Mouse (Mus musculus): ENCODE measurements at regions not wholly inside any gene's neighbourhood (a gene's known extent, or its start where the extent isn't known, plus 50 kb on each side); places are given as distances from the start of the nearest gene placed in this dataset.

DNA sequence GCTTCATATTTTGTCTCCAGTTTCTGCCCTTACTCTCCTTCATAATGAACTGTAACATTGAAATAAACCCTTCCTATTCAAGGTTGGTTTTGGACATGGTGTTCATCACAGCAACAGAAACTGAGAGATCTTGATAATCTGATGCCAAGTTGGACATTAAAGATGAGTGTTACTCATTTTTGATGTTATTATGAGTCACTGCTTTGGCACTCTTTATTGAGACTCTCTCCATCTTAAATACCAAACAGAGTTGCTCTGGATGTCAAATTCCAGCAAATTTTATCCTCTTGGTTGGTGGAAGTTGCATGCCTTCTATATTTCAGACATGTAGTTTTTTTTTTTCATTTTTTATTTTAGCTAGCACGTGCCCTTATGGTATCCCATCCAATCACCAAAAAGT, 229.5 kb downstream of the Papss1 start:
- WGBS, result 79% methylated on average over 1 of the region's 1 CpGs
- Histone ChIP-seq H3K27me3 (replicated peaks; ENCODE audit: control insufficient read depth, insufficient read depth, low read length) (no peaks in the 10 kb centered on the region), H3K36me3 (ENCODE audit: control insufficient read depth, insufficient read depth) (no peaks in the 10 kb centered on the region)

DNA sequence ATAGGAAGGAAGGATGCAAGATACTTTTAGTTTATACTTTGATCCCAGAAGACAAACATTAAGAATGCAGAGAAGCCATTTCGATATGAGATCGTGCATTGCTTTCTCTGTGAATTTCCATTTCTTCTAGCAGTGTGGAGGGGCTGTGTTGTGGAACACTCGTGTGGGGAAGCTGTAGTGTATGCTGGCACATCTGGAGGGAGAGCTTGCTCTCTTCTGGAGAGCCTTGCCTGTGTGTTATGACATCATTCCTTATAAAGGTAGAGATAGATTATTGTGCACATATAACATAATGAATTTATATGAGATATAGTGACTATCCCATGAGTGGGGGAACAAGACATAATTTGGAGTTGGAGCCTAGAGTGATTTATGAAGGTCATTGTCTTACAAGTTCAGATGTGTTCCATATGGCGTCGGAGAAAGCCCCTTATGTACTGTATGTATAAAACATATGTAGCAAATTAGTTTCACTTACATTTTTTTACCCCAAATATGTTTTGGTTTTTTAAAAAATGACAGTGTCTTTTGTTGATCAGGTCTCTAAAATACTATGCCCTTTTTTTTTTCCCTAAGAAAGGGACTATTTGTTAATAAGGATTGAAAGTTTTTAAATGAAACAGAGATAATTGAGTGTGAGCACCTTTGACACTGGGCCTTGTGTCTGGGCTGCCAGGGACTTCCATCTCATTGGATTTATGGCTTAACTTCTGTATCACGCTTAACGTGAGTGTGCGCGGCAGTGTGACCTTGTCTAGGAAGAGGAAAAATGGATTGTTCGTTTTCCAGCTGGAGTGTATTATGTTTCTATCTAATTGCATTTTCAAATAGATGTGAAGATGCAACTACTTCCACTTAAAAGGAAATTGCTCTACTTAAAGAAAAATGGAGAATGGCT, 230.8 kb downstream of the Papss1 start:
- Histone ChIP-seq H3K9ac (ENCODE audit: low read depth, low read length) (no peak overlapping the region), H3K36me3 (ENCODE audit: control insufficient read depth, insufficient read depth) (no peaks in the 10 kb centered on the region), H3K4me1 (replicated peaks; ENCODE audit: control insufficient read depth, insufficient read depth, low read length) (no peaks in the 10 kb centered on the region), H3K4me3 (ENCODE audit: low read depth, low read length) (no peak overlapping the region), H3K27ac (ENCODE audit: low read depth, low read length) (no peak overlapping the region), H3K4me2 (replicated peaks; ENCODE audit: low read depth) (no peak overlapping the region), H3K27me3 (replicated peaks; ENCODE audit: control insufficient read depth, insufficient read depth, low read length) (no peaks in the 10 kb centered on the region), H3K9me3 (ENCODE audit: control insufficient read depth) (0 out of 2 replicates have a peak, but pooled peaks cover 2% of the 10 kb centered on the region)
- TF ChIP-seq CTCF (IDR thresholded peaks at IDR 0.05; ENCODE audit: low read depth), result no peak
- WGBS, result 70% methylated on average over 10 of the region's 10 CpGs
- no peak for ATAC-seq

More for the DNA sequence above, 229.5 kb downstream of the Papss1 start:
- no peaks in the 10 kb centered on the region for H3K4me1 ChIP-seq (replicated peaks; ENCODE audit: control insufficient read depth, insufficient read depth, low read length)
- ATAC-seq, result no peak
- no peak for TF ChIP-seq CTCF (IDR thresholded peaks at IDR 0.05; ENCODE audit: low read depth)
- H3K9me3 ChIP-seq (ENCODE audit: control insufficient read depth), result 0 out of 2 replicates have a peak, but pooled peaks cover 2% of the 10 kb centered on the region
- H3K9ac ChIP-seq (ENCODE audit: low read depth, low read length), result no peak overlapping the region
- H3K4me2 ChIP-seq (replicated peaks; ENCODE audit: low read depth), result no peak overlapping the region
- H3K27ac ChIP-seq (ENCODE audit: low read depth, low read length), result no peak overlapping the region
- no peak overlapping the region for H3K4me3 ChIP-seq (ENCODE audit: low read depth, low read length)

DNA sequence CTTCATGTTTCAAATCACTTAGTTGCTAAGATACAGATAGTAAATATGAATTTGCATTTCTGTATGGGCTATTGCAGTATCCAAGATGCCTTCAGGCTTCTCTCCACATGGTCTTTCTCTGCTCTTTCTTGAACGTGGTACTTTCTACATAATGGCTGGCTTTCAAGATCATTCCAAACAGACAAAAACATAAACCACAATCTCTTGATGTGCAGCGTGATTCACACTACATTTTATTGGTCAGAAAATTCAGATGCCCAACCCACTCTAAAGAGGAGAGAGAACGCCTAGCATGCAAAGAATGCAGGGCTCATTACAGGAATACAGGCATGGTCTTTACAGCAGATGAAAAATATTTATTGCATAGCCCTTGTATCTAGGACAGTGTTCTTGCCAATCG, 235.2 kb downstream of the Papss1 start:
- H3K27ac ChIP-seq (ENCODE audit: low read depth, low read length), result no peak overlapping the region
- WGBS, result 49% methylated on average over 4 of the region's 4 CpGs
- H3K36me3 ChIP-seq (ENCODE audit: control insufficient read depth, insufficient read depth), result no peaks in the 10 kb centered on the region
- H3K4me1 ChIP-seq (replicated peaks; ENCODE audit: control insufficient read depth, insufficient read depth, low read length), result no peaks in the 10 kb centered on the region
- no peaks in the 10 kb centered on the region for H3K9me3 ChIP-seq (ENCODE audit: control insufficient read depth)
- no peaks in the 10 kb centered on the region for H3K27me3 ChIP-seq (replicated peaks; ENCODE audit: control insufficient read depth, insufficient read depth, low read length)
- H3K9ac ChIP-seq (ENCODE audit: low read depth, low read length), result no peak overlapping the region
- no peak for TF ChIP-seq CTCF (IDR thresholded peaks at IDR 0.05; ENCODE audit: low read depth)
- no peak for ATAC-seq
- no peak overlapping the region for H3K4me2 ChIP-seq (replicated peaks; ENCODE audit: low read depth)
- H3K4me3 ChIP-seq (ENCODE audit: low read depth, low read length), result no peak overlapping the region

GRCm38 (mm10) chr3:131801551-131801950, 237.0 kb downstream of the Papss1 start:
- Histone ChIP-seq H3K36me3 (ENCODE audit: control insufficient read depth, insufficient read depth) (no peaks in the 10 kb centered on the region), H3K4me1 (replicated peaks; ENCODE audit: control insufficient read depth, insufficient read depth, low read length) (no peaks in the 10 kb centered on the region), H3K9ac (ENCODE audit: low read depth, low read length) (no peak overlapping the region), H3K9me3 (ENCODE audit: control insufficient read depth) (no peaks in the 10 kb centered on the region), H3K27ac (ENCODE audit: low read depth, low read length) (no peak overlapping the region), H3K4me3 (ENCODE audit: low read depth, low read length) (no peak overlapping the region), H3K4me2 (replicated peaks; ENCODE audit: low read depth) (no peak overlapping the region), H3K27me3 (replicated peaks; ENCODE audit: control insufficient read depth, insufficient read depth, low read length) (no peaks in the 10 kb centered on the region)
- TF ChIP-seq CTCF (IDR thresholded peaks at IDR 0.05; ENCODE audit: low read depth), result no peak
- 69% methylated on average over 3 of the region's 3 CpGs for WGBS
- ATAC-seq, result no peak

DNA sequence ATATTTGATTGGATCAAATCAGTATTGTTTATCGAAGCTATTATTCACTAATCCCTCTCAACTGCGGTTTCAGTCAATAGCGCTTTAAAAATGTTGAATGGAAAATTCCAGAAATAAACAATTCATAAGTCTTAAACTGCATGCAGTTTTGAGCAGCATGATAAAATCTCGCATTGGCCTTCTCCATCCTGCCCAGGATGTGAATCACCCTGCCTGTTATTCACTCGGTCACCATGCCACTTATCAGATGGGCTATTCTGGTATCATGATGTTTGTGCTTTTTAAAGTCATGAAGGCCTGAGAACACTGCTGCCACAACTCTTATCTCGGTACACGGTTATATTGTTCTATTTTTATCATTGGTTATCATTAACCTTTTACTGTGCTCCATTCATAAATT, 238.3 kb downstream of the Papss1 start:
- Histone ChIP-seq H3K4me3 (ENCODE audit: low read depth, low read length) (no peak overlapping the region), H3K9me3 (ENCODE audit: control insufficient read depth) (no peaks in the 10 kb centered on the region), H3K36me3 (ENCODE audit: control insufficient read depth, insufficient read depth) (no peaks in the 10 kb centered on the region), H3K4me1 (replicated peaks; ENCODE audit: control insufficient read depth, insufficient read depth, low read length) (no peaks in the 10 kb centered on the region), H3K4me2 (replicated peaks; ENCODE audit: low read depth) (no peak overlapping the region), H3K27me3 (replicated peaks; ENCODE audit: control insufficient read depth, insufficient read depth, low read length) (no peaks in the 10 kb centered on the region), H3K9ac (ENCODE audit: low read depth, low read length) (no peak overlapping the region), H3K27ac (ENCODE audit: low read depth, low read length) (no peak overlapping the region)
- TF ChIP-seq CTCF (IDR thresholded peaks at IDR 0.05; ENCODE audit: low read depth), result no peak
- 40% methylated on average over 7 of the region's 7 CpGs for WGBS
- ATAC-seq, result no peak

DNA sequence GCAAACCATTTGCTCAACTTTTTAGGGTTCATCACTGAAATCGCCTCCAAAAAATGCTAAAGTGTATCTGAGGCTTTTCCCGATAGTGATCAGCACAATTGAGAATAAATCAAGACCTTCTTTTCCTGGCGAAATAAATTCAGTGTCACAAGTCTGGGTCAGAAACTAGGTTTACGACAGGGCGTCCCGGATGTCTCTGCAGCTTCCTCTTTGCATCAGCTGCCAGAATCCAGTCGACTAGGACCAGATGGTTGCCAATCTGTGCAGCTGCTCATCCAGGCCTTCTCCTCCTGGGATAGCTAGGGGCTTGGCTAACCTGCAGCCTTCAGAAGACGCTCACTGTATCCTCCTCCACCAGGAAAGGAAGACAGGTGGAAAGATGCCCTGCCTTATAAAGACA, 243.6 kb downstream of the Papss1 start:
- TF ChIP-seq CTCF (IDR thresholded peaks at IDR 0.05; ENCODE audit: low read depth), result no peak
- WGBS, result 73% methylated on average over 8 of the region's 8 CpGs
- Histone ChIP-seq H3K27ac (ENCODE audit: low read depth, low read length) (no peak overlapping the region), H3K4me1 (replicated peaks; ENCODE audit: control insufficient read depth, insufficient read depth, low read length) (no peaks in the 10 kb centered on the region), H3K9ac (ENCODE audit: low read depth, low read length) (no peak overlapping the region), H3K9me3 (ENCODE audit: control insufficient read depth) (no peaks in the 10 kb centered on the region), H3K4me3 (ENCODE audit: low read depth, low read length) (no peak overlapping the region), H3K27me3 (replicated peaks; ENCODE audit: control insufficient read depth, insufficient read depth, low read length) (no peaks in the 10 kb centered on the region), H3K36me3 (ENCODE audit: control insufficient read depth, insufficient read depth) (no peaks in the 10 kb centered on the region), H3K4me2 (replicated peaks; ENCODE audit: low read depth) (no peak overlapping the region)
- ATAC-seq, result no peak

All from intestine, postnatal 0 days (tissue).